Mouse (Mus musculus): Measurements from ENCODE around the gene Nudt16l1.

The Nudt16l1 gene

DNA sequence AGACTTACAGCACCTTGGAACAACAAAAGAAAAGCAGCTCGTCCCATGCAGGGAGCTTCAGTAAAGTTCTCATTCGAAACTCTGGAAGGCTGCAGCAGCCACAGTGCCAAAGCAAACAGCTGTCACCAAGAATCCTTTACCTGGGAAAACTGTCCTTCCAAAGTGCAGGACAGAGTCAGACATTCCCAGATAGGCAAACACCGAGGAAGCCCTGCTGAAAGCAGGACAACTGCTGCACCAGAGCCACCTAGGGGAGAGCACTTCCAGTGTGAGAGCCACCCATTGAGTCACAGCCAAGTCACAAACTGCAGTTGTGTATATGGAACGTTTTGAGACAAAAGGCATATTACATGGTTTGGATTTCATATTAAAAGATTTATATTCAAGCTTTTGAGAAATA, 6.9 kb downstream of the Nudt16l1 start:
- in situ Hi-C loops (cut with MboI; ENCODE audit: unreplicated experiment in 2 of 2), result no loop called here

DNA sequence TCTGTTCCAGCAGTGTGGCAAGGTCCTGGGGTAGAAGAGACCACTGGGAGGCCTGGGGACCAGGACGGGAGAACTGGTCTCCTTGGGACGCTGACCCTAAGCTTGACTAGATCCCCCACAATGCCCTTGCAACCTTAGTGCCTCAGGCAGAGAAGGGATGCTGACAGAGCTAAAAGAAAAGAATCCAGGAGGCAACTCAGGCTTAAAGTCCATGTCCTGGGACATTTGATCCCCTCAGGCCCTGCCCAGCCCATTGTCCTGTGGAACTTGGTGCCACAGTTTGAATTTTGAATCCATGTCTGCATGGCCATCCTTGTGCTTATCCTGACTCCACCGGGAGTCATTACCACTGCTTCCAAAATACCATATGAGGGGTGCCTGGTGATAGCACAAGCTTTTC, 7.6 kb downstream of the Nudt16l1 start:
- in situ Hi-C loops (cut with MboI; ENCODE audit: unreplicated experiment in 2 of 2), result no loop called here

DNA sequence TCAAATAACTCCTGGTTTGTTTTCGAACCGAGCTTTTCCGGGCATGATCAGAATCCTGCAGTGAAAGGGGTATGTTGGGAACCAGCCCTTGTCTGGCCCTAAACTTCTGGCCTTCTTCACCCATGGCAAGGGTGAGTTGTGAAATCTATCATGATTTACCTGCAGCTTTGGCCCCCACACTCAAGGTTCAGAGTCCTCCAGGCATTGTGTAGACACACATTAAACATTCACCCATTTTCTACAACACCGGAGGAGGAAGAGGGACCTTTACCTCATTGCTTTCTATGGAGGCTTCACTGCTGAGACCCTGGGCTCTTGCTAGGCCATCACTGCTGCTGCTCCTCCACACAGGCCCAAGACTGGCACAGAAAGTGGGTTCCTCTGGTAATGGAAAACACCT, 8.8 kb downstream of the Nudt16l1 start:
- in situ Hi-C loops (cut with MboI; ENCODE audit: unreplicated experiment in 2 of 2), result no loop called here

DNA sequence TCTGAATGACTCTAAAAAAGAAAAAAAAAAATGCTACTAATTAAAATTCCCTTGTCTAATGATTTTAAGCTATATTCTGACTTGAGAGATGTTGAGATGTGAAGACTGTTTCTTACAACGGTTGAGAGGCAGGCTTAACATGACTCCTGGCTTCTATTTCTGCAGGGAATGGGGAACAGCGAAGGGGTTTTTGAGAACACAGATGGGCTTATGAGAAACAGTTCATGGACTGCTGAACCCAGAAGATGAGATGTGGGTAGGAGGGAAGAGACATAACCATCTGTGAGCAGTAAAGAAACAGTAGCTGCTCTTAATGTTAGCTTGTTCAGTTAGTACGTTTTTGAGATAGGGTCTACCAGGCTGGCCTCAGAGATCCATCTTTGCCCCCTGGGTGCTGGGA, 18.0 kb downstream of the Nudt16l1 start:
- in situ Hi-C loops (cut with MboI; ENCODE audit: unreplicated experiment in 2 of 2), result no loop called here

DNA sequence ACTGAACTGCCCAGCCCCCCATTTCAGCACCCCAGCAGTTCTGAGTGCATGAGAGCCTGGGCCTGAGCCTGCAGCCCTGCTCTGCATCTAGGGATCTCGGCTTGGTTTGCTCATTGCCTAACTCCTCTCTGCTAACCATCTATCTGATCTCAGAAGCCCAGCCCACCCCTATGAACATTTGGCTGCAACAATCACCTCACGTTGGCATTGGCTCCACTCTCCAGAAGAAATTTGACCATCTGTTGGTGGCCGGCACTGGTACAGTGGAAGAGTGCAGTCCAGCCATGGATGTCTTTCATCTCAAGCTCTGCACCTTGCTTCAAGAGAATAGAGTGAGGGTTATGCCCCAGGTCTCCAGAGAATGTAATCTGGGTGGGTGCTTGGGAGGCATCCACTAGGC, 18.9 kb downstream of the Nudt16l1 start:
- in situ Hi-C loops (cut with MboI; ENCODE audit: unreplicated experiment in 2 of 2), result no loop called here

DNA sequence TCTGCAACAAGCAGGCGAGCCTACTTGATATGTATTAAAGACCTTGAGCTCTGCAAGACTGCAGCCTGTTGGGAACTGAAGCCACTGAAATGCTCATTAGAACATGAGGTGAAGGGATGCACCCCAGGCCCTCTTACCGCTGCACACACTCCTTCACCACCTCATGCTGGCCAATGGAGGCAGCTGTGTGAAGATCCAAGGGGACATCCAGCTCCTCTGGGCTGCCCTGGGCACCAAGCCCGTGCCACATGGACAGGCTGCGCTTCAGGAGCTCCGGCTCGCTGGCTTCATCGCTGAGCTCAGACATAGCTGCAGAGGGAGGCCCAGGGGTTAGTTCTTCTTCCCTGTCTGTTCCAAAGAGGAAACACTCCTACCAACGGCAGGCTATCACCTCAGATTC, 21.7 kb downstream of the Nudt16l1 start:
- in situ Hi-C loops (cut with MboI; ENCODE audit: unreplicated experiment in 2 of 2), result no loop called here

DNA sequence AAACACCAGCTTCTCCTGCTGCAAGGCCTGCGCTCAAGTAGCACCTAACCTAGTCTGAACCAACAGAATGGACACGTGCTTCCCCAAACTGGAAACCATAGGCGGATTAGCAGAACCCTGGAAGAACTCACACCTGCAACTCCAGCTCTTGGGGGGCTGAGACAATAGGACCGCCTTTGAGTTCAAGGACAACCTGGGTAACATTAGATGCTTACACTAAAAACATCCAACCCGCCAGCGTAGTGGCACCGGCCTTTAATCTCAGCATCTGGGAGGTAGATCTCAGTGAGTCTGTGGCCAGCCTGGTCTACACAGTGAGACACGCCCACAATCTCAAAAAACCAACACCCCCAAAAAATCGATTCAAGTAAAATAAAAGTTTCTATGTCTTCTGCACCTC, 24.8 kb downstream of the Nudt16l1 start:
- in situ Hi-C loops (cut with MboI; ENCODE audit: unreplicated experiment in 2 of 2), result no loop called here

DNA sequence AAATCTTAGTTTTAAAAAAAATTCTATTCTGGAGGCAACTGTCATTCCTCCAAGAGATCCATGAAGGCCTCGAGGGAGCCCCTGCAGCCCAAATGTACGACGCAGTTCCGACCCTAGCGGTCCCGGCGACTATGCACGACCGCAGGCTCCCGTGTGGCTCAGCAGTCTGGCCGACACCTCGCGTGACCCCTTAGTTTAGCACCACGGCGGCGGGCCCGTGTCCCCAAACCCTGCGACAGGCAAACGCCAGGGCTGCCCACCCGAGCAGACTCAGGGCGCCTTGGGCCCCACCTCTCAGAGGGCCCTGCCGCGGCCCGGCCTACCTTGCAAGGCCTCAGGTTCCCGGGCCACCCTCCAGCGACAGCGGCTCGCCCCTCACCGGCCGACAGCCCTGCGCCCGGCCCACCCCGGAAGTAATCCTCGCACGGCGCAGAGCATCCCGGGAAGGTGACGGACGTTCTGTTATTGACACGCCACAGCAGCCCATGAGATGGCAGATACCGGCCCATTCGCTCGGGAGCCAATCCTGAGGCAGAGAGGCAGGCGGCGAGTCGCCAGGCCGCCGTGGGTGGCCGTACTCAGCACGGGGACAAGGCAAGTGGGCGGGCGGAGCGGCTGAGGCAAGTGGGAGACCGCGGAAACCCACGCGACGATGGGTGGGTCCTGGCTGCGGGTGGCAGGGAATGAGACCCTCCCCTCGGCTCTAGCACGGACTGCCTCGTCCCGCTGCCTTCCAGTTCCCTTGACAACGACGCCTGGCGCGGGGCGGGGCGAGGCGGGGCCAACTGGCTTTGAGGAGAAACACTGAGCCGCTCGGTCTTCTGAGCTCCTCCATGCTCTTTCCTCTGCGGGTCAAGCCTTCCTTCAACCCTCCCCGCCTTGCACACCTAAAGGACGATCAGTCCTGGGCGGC, 25.5 kb downstream of the Nudt16l1 start, which contains the start of gene Anks3:
Anks3 (minus strand) TSS at position 409 of the 913 bp plus-strand sequence.
- in situ Hi-C loops (cut with MboI; ENCODE audit: unreplicated experiment in 2 of 2), result no loop called here

DNA sequence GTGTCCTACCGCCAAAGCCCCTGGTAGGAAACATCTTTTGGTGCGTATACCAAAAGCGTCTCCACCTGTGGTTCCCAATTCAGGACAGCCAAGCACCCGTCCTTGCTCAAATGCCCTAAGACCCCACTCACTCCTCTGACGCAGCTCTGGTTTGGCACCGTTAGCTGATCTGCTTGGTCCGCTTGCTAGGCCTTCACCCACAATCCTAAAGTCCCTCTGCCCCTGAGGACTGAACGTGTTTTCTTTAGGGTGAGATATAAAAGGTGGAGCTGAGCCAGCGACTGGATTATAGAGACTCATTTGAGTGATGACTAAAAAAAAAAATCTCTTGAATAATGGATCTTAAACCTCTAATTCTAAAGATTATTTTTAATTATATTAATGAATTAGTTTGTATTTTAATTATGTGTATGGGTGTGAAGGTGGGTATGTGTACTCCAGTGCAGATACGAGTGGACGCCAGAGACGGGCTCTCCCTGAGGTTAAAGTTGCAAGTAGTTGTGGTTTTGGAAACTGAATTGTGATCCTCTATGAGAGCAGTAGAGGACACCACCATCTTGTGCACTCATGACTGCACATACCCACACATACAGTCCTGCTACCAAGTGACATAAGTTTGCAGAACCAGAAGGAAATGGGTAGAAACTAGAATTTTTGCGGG, 26.3 kb downstream of the Nudt16l1 start:
- in situ Hi-C loops (cut with MboI; ENCODE audit: unreplicated experiment in 2 of 2), result loop anchor here in 1 of 2 experiments (5.0 kb wide), 1 partner anchor 42 kb away; the partner anchor contains the start of gene Smim22

DNA sequence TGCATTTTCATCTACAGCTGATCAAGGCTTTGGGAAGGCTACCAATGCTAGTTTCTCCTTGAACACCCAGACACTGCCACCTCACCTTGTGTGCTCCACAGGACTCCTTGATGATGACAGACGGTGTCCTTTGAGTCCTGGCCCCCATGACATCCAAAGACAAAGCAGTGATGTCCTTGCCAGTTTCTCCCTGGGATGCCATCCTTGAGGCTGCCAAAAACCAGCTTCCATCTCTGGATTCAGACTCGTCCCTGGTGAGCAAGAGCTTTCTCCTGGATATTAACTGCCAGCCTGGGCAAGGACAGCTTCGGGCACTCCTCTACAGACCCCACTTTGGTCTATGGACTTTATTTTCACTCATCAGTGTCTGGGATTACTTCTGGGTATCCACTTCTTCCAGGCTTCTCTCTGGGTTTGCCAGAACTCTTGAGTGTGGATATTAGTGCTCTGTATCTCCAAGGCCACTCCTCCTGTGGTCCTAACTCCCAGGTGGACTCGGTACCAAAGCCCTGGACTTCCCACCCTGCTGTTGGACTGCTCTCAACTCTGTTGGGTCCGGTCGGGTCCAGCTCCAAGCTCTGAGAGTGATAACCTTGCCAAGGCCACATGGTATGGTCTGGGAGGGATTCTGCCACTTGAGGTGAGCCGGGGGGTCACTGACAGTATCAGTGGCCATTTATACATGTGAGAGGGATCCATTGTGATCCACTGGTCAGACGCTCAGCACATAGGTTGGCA, 27.0 kb downstream of the Nudt16l1 start:
- in situ Hi-C loops (cut with MboI; ENCODE audit: unreplicated experiment in 2 of 2), result loop anchor here in 1 of 2 experiments (5.0 kb wide), 1 partner anchor 42 kb away; the partner anchor contains the start of gene Smim22

DNA sequence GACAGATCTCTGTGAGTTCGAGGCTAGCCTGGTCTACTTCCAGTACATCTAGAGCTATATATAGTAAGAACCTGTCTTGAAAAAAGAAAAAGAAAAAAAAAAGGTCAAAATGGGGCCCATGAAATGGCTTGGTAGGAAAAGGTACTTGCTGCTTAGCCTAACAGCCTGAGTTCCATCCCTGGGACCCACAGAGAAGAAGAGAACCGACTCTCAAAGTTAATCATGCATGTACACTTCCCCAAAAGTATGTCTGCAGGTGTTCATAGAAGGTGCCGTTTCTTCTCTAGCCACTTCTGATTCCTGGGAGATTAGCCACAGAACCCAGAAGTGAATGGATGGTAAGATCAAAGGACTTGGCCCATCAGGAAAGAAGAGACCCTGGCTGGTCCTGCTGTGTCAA, 29.9 kb downstream of the Nudt16l1 start:
- in situ Hi-C loops (cut with MboI; ENCODE audit: unreplicated experiment in 2 of 2), result loop anchor here in 1 of 2 experiments (5.0 kb wide), 1 partner anchor 39 kb away; the partner anchor contains the start of gene Smim22

DNA sequence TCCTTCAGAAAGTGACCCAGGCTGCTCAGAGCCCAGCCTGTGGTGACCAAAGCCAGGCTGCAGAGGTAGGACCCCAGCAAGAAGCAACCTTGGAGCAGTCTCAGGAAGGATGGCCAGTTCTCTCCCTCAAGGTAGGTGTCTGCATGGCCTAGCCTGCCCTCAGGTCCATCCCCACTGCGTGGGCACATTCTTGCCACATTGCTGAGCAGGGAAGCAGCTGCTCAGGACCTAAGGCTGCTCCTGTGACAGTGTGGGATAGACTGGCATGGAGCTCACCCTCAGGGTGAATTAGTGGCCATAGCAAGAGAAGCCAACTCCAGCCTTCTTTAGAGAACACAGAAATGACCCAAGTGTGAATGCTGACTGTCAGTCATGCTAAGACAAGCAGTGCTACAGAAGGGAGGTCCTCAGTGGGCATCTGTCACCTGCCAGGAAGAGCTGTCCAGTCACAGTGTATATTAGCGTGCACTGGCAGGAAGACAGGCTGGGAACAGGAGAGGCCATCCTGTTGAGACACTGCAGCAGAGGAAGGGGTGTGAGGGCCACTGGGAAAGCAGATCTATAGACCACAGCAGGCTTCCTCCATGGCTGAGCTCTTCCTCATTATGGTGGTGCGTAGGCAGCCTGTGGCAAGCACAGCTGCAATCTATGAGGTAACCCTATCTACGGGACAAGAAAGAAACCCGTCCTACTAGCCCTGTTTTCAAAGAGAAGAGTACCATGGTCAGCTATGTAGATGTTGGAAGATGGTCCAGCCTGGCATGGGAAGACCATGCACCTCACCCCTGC, 30.7 kb downstream of the Nudt16l1 start:
- in situ Hi-C loops (cut with MboI; ENCODE audit: unreplicated experiment in 2 of 2), result loop anchor here in 1 of 2 experiments (5.0 kb wide), 1 partner anchor 38 kb away; the partner anchor contains the start of gene Smim22

DNA sequence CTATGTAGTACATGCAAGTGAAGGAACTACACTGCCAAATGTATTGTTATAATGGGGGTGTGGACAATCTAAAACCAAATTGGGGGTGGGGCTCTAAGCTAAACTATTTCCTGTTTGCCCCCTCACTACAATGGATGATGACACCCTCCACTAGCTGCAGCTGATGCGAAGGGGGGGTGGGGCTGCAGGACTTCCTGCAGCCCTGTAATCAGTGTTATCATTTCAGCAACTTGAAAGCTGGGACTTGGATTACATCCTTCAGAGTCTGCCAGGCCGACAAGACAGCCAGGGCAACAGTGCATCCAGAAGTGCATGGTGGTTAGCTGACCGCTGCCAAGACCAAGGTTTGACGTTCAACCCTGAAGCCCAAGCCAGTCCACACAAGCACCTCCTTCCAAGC, 33.1 kb downstream of the Nudt16l1 start:
- in situ Hi-C loops (cut with MboI; ENCODE audit: unreplicated experiment in 2 of 2), result no loop called here

DNA sequence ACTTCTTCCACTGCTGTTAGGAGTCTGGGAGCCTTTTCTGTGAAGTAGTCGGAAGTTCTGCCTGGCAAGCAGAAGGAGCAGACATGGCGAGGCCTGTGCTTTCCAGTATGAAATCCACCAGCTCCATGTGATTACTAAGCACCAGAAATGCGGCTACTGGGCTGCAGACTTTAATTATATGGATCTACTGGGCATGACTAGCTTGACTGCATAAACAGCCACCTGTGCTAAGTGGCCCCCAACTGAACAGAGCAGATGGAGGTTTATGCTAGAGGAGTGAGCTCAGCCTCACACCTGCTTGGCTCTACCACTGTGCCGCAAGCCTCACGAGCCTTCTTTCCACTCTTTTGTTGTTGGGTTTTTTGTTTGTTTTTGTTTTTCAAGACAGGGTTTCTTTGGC, 36.0 kb downstream of the Nudt16l1 start:
- in situ Hi-C loops (cut with MboI; ENCODE audit: unreplicated experiment in 2 of 2), result no loop called here

DNA sequence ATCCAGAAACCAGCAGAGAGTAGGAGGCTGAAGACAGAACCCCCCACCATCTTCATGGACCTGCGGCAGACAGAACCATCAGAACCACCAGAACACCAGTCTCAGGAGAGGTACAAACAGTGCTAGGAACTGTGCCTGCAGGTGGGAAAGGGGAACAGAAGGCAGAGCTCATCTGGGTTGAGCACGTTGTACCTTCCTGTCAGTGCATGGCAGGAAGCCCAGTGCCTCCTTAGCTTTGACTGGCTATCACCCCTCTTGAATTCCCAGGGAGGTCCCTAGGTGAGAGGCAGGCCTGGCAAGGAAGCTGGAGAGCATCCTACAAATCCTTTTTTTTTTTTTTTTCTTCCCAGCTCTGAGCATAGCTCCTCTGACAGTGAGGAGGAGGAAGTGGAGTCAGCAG, 37.6 kb downstream of the Nudt16l1 start:
- in situ Hi-C loops (cut with MboI; ENCODE audit: unreplicated experiment in 2 of 2), result loop anchor here in 1 of 2 experiments (5.0 kb wide), 1 partner anchor 36 kb away; the partner anchor contains the start of gene Rogdi

DNA sequence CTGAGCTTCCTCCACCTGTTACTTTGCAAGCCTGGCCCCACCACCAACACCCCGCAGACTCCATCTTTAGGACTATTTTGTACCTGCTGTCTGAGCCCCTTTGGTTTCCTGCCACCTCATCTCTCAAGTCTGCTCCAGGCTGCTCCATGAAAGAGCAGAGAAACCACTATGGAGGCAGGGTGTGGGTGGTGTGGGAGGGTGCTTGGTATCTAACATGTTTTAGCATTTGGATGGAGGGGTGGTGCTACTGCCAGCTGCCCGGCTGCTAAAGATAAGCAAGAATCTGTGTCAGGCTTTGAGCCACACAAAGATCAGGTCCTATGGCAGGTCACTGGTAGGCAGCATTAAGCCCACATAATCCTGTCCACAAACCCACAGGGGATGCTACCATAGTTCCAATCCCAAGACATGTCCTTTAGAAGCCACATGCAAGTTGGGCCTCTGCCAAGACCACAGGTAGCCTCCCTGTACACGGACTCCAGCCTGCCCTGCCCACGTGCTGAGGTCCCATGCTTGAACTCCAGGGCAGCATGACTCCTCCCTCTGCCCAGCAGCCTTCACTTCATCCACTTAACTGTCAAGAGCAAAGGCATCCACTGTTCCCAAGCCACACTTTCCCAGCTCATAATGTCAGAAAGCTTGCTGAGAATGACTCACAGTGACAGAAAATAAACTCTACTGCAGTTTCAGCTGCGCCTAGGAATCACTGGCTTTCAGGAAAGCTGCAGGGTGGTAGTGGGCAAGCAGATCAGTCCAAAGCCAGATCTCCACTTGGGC, 39.9 kb downstream of the Nudt16l1 start:
- in situ Hi-C loops (cut with MboI; ENCODE audit: unreplicated experiment in 2 of 2), result loop anchor here in 1 of 2 experiments (5.0 kb wide), 1 partner anchor 34 kb away; the partner anchor contains the start of gene Rogdi

DNA sequence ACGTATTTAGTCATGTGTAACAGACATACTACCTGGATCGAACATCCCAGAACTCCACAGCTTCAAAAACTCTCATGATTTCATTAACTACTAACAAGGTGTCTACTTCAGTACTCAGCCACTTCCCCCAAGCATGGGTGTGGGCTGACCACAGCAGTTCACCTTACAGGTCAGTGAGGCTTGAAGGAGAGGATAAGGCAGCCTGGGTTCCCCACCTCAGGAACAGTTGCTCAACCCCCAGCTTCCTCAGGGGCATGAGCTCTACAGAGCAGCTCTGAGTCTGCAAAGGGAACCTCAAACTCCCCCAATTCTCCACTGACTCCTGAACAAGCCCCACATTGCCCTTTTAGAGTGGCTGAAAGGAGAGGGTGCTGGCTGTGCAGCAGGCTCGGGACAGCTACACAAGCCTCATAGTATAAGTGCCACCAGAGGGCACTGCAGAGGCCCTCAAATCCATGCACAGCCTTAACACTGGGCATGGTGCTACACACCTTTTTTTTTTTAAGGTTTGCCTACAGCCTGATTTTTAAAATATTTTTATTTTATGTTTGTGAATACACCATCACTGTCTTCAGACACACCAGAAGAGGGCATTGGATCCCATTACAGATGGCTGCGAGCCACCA, 41.3 kb downstream of the Nudt16l1 start:
- in situ Hi-C loops (cut with MboI; ENCODE audit: unreplicated experiment in 2 of 2), result loop anchor here in 1 of 2 experiments (5.0 kb wide), 2 partner anchors 32 to 162 kb away; partner anchors contain the start of gene Rogdi

DNA sequence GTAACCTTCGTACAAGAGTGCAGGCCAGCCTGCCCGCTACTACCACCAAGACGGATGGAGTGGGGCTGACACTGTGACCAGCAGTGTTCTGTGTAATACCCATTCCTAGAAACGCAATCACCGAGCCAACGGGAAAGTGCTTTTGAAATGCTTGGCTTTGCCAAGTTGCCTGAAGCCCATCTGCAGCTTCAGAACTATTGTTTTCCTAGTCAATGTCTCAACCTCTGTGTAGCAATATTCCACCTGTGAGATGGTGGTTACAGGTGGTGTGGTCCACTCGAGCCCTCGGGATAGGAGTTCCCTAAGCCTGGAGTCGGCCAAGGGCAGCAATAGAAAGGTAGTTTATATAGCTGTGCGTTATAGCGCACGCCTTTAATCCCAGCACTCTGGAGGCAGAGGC, 46.2 kb downstream of the Nudt16l1 start:
- in situ Hi-C loops (cut with MboI; ENCODE audit: unreplicated experiment in 2 of 2), result loop anchor here (5.0 kb wide), 1 partner anchor 158 kb away; no protein-coding TSS in a partner anchor

Data from v-Abl transformed pro-B cells (cell line).